Mouse (Mus musculus) hindbrain, postnatal 0 days (tissue): Measurements from ENCODE around the gene Sec24c. TPM values are rescaled to one million over a fixed set of nuclear protein-coding genes. Genes with fewer than 3 reads are reported as not detected.

Experiments used
- ATAC-seq: fragments of 200-750 bp; cut with Nextera tagmentation; 2 replicates; pipeline ENCODE4 v1.8.0; 2017; ENCODE audit warnings: mild to moderate bottlenecking, moderate TSS enrichment, moderate library complexity
- DNase-seq: peaks from one replicate; pipeline ENCODE4 v3.0.0-alpha.2; 2015; ENCODE audit warnings: low spot score
- H3K27ac ChIP-seq: fragments of 300-500 bp; sonication (generic); 2 replicates; pipeline ENCODE4 v1.5.1; 2014; ENCODE audit warnings: mild to moderate bottlenecking
- H3K27me3 ChIP-seq: fragments of 300-500 bp; sonication (generic); 2 replicates; pipeline ENCODE4 v1.6.1; 2014; ENCODE audit warnings: low read length, mixed read lengths; ENCODE audit not compliant: insufficient read depth
- H3K36me3 ChIP-seq: fragments of 300-500 bp; sonication (generic); 2 replicates; pipeline ENCODE4 v1.6.1; 2014; ENCODE audit warnings: low read length, mixed read lengths; ENCODE audit not compliant: insufficient read depth
- H3K4me1 ChIP-seq: fragments of 300-500 bp; sonication (generic); 2 replicates; pipeline ENCODE4 v1.6.1; 2014; ENCODE audit warnings: antibody characterized with exemption, low read length, mixed read lengths; ENCODE audit not compliant: insufficient read depth
- H3K4me2 ChIP-seq: fragments of 300-500 bp; sonication (generic); 2 replicates; pipeline ENCODE4 v1.6.1; 2014; ENCODE audit warnings: low read depth, mild to moderate bottlenecking, low read length, moderate library complexity, mixed read lengths
- H3K4me3 ChIP-seq: fragments of 300-500 bp; sonication (generic); 2 replicates; pipeline ENCODE4 v1.5.1; 2014; ENCODE audit warnings: low read length
- H3K9ac ChIP-seq: fragments of 300-500 bp; sonication (generic); replicated peaks from 2 replicates; pipeline ENCODE4 v1.6.1; 2014; ENCODE audit warnings: mild to moderate bottlenecking, low read length, moderate library complexity, mixed read lengths
- H3K9me3 ChIP-seq: fragments of 300-500 bp; sonication (generic); 2 replicates; pipeline ENCODE4 v1.6.1; 2016; ENCODE audit warnings: low read length, mixed read lengths
- CTCF ChIP-seq: IDR thresholded peaks from 2 replicates; pipeline ENCODE4 v1.5.1; 2016; ENCODE audit warnings: antibody characterized with exemption, control low read depth, low read depth
- WGBS: fragments of 180-500 bp; shearing (Covaris S2); extraction: QIAGEN DNeasy Blood & Tissue Kit; methylation state at CpG from one replicate; pipeline ENCODE4 v1.1.7; 2014; 5-methylcytosine and 5-hydroxymethylcytosine counted together
- polyA plus RNA-seq: library from polyadenylated mRNA; unstranded; fragments of >200 nt; fragmentation: Nextera tagmentation; extraction: Ambion mirVana; gene quantifications from 2 replicates; pipeline ENCODE4 v1.2.1, GENCODE M21; 2015
- total RNA-seq: library from RNA; depleted of rRNA; stranded (reverse); fragments of >200 nt; gene quantifications from 2 replicates; pipeline ENCODE4 v1.2.3, GENCODE M21; 2014

Gene Sec24c
- total and polyA plus RNA-seq, 2 experiments from 2014 or later: 58.7 to 166 TPM

DNA sequence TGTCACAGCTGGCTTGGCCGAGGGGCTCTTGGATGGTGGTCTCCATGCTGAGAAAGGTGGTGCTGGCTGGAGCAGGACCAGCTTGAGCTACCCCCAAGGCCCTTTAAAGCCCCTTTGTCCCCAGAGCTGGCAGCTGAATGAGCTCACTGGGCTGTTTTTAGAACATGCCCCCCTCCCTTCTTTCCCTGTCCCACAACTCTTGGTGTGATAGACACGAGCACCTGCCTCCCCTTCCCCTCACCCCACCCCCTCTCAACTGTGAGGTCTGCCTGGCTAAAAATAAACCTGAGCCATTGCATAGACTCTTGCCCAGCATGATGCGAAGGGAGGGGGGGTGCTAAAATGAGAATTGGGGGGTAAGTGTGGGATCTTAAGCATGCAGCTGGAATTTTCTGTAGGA lies 9.7 kb upstream of the Sec24c start:
- 53% methylated on average over 3 of the region's 3 CpGs for WGBS
- Histone ChIP-seq H3K4me3 (no peak overlapping the region), H3K9ac (no peak overlapping the region), H3K27me3 (no peaks in the 10 kb centered on the region), H3K27ac (no peak overlapping the region), H3K4me2 (no peak overlapping the region), H3K36me3 (no peaks in the 10 kb centered on the region), H3K9me3 (no peaks in the 10 kb centered on the region), H3K4me1 (peaks cover 13% of the 10 kb centered on the region; the same call in 1 of the 2 replicates)
- TF ChIP-seq CTCF: no peak
- DNase-seq: no peak
- no peak for ATAC-seq

DNA sequence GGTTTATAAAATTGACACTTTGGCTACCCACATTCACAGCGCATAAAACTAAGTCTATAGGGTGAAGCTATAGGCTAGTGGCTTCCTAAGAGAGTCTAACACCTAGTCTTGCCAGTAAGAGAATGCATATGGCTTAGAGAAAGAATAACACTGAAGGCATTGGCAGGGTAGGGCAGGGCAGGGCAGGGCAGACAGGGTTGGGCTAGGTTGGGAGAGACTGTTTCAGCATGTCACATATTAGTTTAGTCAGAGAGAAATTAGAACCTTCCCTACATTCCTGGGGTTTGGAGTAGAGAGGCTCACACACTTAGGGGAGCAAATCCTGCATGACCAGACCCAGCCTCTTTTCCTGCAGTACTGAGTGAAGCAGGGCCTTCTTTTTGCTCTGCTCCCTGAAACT lies 6.6 kb upstream of the Sec24c start:
- no peaks in the 10 kb centered on the region for H3K9me3 ChIP-seq
- H3K27ac ChIP-seq: no peak overlapping the region
- H3K4me2 ChIP-seq: no peak overlapping the region
- DNase-seq: no peak
- no peaks in the 10 kb centered on the region for H3K27me3 ChIP-seq
- no peaks in the 10 kb centered on the region for H3K36me3 ChIP-seq
- H3K4me1 ChIP-seq: peaks cover 2% of the 10 kb centered on the region; the same call in 1 of the 2 replicates
- no peak for TF ChIP-seq CTCF
- 73% methylated on average over 1 of the region's 1 CpGs for WGBS
- no peak overlapping the region for H3K4me3 ChIP-seq
- ATAC-seq: no peak
- H3K9ac ChIP-seq: no peak overlapping the region

GRCm38 (mm10) chr14:20668154-20668810 lies 5.8 kb upstream of the Sec24c start, which contains the start of gene Synpo2l:
Synpo2l (minus strand) TSS chr14:20668354.
- 75% methylated on average over 8 of the region's 8 CpGs for WGBS
- DNase-seq (no peak), ATAC-seq (no peak)
- Histone ChIP-seq H3K27me3 (no peaks in the 10 kb centered on the region), H3K27ac (no peak within 1 kb of the TSS), H3K4me1 (no peaks in the 10 kb centered on the region), H3K9me3 (no peaks in the 10 kb centered on the region), H3K4me3 (no peak within 1 kb of the TSS), H3K36me3 (no peaks in the 10 kb centered on the region), H3K4me2 (no peak within 1 kb of the TSS), H3K9ac (no peak within 1 kb of the TSS)
- no peak for TF ChIP-seq CTCF

DNA sequence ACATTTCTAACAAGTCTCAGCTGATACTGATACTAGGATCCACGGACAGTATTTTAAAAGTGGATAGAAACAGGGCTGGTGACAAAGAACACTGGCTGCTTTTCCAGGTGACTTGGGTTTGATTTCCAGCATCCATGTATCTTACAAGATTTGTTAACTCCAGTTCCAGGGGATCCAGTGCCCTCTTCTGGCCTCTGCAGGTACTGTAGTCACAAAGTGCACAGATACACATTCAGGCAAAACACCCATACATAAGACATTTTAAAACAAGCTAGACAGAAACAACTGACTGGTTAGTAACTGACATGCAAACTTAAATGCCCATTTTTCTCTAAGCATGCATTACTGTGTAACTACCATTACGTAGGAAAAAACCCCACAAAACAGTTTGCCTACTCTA lies 1.1 kb upstream of the Sec24c start:
- no peak for ATAC-seq
- 94% methylated on average over 2 of the region's 2 CpGs for WGBS
- H3K27me3 ChIP-seq: no peaks in the 10 kb centered on the region
- no peak overlapping the region for H3K27ac ChIP-seq
- no peak overlapping the region for H3K4me3 ChIP-seq
- no peak overlapping the region for H3K9ac ChIP-seq
- peaks cover 5% of the 10 kb centered on the region; the same call in 1 of the 2 replicates for H3K4me1 ChIP-seq
- DNase-seq: peak; percentile 51
- TF ChIP-seq CTCF: peak; percentile 62
- peaks cover 13% of the 10 kb centered on the region; the same call in 1 of the 2 replicates for H3K36me3 ChIP-seq
- H3K9me3 ChIP-seq: no peaks in the 10 kb centered on the region
- H3K4me2 ChIP-seq: no peak overlapping the region

GRCm38 (mm10) chr14:20673735-20674063 lies 409 bp upstream of the Sec24c start:
- H3K9me3 ChIP-seq: no peaks in the 10 kb centered on the region
- peak overlapping the region; percentile 70; the same call in 1 of the 2 replicates for H3K27ac ChIP-seq
- 12% methylated on average over 13 of the region's 13 CpGs for WGBS
- H3K36me3 ChIP-seq: peaks cover 13% of the 10 kb centered on the region; the same call in 1 of the 2 replicates
- peak overlapping the region; percentile 90 for H3K4me3 ChIP-seq
- DNase-seq (no peak), ATAC-seq (peak; percentile 70)
- TF ChIP-seq CTCF: no peak
- 0 out of 2 replicates have a peak overlapping the region, but pooled peaks have one; percentile 38 for H3K9ac ChIP-seq
- H3K4me2 ChIP-seq: peak overlapping the region; percentile 67
- peaks cover 5% of the 10 kb centered on the region; the same call in 1 of the 2 replicates for H3K4me1 ChIP-seq
- H3K27me3 ChIP-seq: no peaks in the 10 kb centered on the region

- no peaks in the 10 kb centered on the region for H3K9me3 ChIP-seq
- no peaks in the 10 kb centered on the region for H3K27me3 ChIP-seq
- no peak overlapping the region for H3K9ac ChIP-seq
- ATAC-seq: no peak
- WGBS: 93% methylated on average over 4 of the region's 4 CpGs
- peaks cover 5% of the 10 kb centered on the region; the same call in 1 of the 2 replicates for H3K4me1 ChIP-seq
- H3K36me3 ChIP-seq: peaks cover 43% of the 10 kb centered on the region
- DNase-seq: no peak
- H3K27ac ChIP-seq: no peak overlapping the region
- no peak overlapping the region for H3K4me2 ChIP-seq
- no peak for TF ChIP-seq CTCF
- H3K4me3 ChIP-seq: no peak overlapping the region
Observed at GRCm38 (mm10) chr14:20677906-20678305, 3.8 kb downstream of the Sec24c start.

GRCm38 (mm10) chr14:20681742-20682141 lies 7.6 kb downstream of the Sec24c start:
- H3K27ac ChIP-seq: no peak overlapping the region
- H3K4me2 ChIP-seq: no peak overlapping the region
- no peak overlapping the region for H3K9ac ChIP-seq
- no peaks in the 10 kb centered on the region for H3K9me3 ChIP-seq
- no peaks in the 10 kb centered on the region for H3K4me1 ChIP-seq
- peaks cover 65% of the 10 kb centered on the region for H3K36me3 ChIP-seq
- 87% methylated on average over 2 of the region's 2 CpGs for WGBS
- no peak overlapping the region for H3K4me3 ChIP-seq
- no peaks in the 10 kb centered on the region for H3K27me3 ChIP-seq
- no peak for TF ChIP-seq CTCF
- DNase-seq: no peak
- ATAC-seq: no peak
